Mouse (Mus musculus) liver, adult 2 months (tissue): ENCODE results near the gene Exoc3l.

Experiments
- CTCF ChIP-seq: fragments of 200-500 bp; IDR thresholded peaks from 2 replicates; pipeline ENCODE4 v1.5.1; 2011; ENCODE audit warnings: low read depth, low read length, control low read depth
- POLR2A ChIP-seq: fragments of 200-500 bp; IDR thresholded peaks from 2 replicates; pipeline ENCODE4 v1.6.1; 2011; ENCODE audit warnings: low read length, control low read depth; ENCODE audit not compliant: insufficient read depth; ENCODE audit errors: extremely low read depth

- TF ChIP-seq CTCF (no peak), POLR2A (no peak)
Measured at GRCm38 (mm10) chr8:105253766-105254151, 42.1 kb downstream of the Exoc3l start.
